Mouse (Mus musculus) megakaryocyte, embryonic 14.5 days (primary cell): ENCODE measurements at regions not wholly inside any gene's neighbourhood (a gene's known extent, or its start where the extent isn't known, plus 50 kb on each side); places are given as distances from the start of the nearest gene placed in this dataset.

Source experiments
- FLI1 ChIP-seq: IDR thresholded peaks from 2 replicates; pipeline ENCODE4 v1.6.1; 2012; ENCODE audit warnings: low read length, inconsistent platforms, mixed read lengths
- GATA1 ChIP-seq: IDR thresholded peaks from 3 replicates; pipeline ENCODE4 v1.6.1; 2012; ENCODE audit warnings: mixed read lengths, low read length, inconsistent platforms, borderline replicate concordance

DNA sequence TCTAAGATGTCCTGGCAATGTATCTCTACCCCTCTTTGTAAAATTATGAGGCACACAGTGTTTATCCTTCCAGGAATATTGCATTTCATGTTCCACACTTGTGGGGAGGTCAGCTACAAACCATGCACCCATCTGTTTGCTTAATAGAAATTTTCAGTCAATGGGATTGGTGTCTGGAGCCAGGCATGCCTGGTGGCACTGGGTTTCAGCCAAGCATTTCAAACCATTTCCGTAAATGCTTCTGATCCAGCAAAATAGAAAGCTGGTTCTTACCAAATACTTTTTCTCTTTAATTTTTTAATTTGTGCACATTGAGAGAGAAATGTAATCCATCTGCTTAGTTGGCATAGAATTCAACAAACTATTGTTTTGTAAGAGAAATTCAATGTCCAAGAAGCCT is 517.3 kb upstream of the Hsf2 start:
- TF ChIP-seq GATA1 (no peak), FLI1 (no peak)
